Mouse (Mus musculus) embryonic fibroblast, embryonic 13.5 days (primary cell): ENCODE results near the gene Nfkb1.

ENCODE experiments used
- CTCF ChIP-seq: IDR thresholded peaks from 2 replicates; pipeline ENCODE4 v1.5.1; 2011; ENCODE audit warnings: mild to moderate bottlenecking, control low read depth, low read length, moderate library complexity, borderline replicate concordance; ENCODE audit not compliant: insufficient read depth
- POLR2A ChIP-seq: IDR thresholded peaks from 2 replicates; pipeline ENCODE4 v1.6.1; 2011; ENCODE audit warnings: low read depth, mild to moderate bottlenecking, control low read depth, low read length, moderate library complexity

DNA sequence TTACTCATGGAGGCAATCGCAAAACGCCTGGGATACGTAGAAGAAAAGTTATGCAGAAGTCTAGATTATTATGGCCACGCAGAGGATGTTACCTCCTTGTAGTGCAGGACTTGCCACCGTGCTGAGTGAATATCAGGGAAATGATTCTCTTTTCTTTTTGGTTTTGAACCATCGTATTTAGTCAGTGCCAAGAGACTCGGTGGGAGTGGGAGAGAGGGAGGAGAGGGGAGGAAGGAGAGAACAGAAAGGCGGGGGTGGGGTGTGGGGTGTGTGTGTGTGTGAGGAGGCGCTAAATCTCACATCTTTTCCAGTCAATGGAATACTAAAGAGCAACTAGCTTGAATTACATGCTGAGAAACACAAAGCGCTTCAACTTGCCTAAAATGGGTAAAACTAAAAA, 41.5 kb downstream of the Nfkb1 start:
- TF ChIP-seq CTCF = no peak
- TF ChIP-seq POLR2A = no peak
